Mouse (Mus musculus) T-cell, adult 66 days (primary cell): ENCODE data around the gene Hist2h2ac. TPM values are rescaled to one million over a fixed set of nuclear protein-coding genes. Genes with fewer than 3 reads are reported as not detected.

Experiments used
- total RNA-seq, 2 experiments: library from RNA; stranded (reverse); gene quantifications; 3 replicates in 1 of 2; 4 replicates in 1 of 2; pipeline ENCODE4 v1.2.4; 2023

Gene Hist2h2ac
- total RNA-seq, 2 experiments from 2014 or later, result 68.9 to 78.6 TPM

Other genes with a start within 250 kb of the Hist2h2ac start
- 10 to 100 TPM; 28.1 to 40.0 TPM for gene Plekho1, start 224.9 kb downstream of the Hist2h2ac start, total RNA-seq
- 10 to 100 TPM in 1 of 2 experiments, 1 to 10 TPM in 1; 9.4 to 19.2 TPM for gene Vps45, start 162.4 kb downstream of the Hist2h2ac start, total RNA-seq
- 10 to 100 TPM; 18.1 to 27.4 TPM for gene Otud7b, start 116.4 kb downstream of the Hist2h2ac start, total RNA-seq
- 1 to 10 TPM; 3.1 to 3.6 TPM for gene Mtmr11, start 58.9 kb downstream of the Hist2h2ac start, total RNA-seq
- gene Sf3b4, start 48.5 kb downstream of the Hist2h2ac start, total RNA-seq, result 10 to 100 TPM; 80.9 to 82.9 TPM
- gene Sv2a, start 39.7 kb downstream of the Hist2h2ac start, total RNA-seq, result 1 to 10 TPM; 4.0 to 6.6 TPM
- 1 to 10 TPM; 7.1 to 8.5 TPM for gene Bola1, start 1.2 kb downstream of the Hist2h2ac start, total RNA-seq
- 1 to 10 TPM; 3.0 to 5.2 TPM for gene Hist2h2ab, start 1.0 kb downstream of the Hist2h2ac start, total RNA-seq
- gene Hist2h2be, start 239 bp upstream of the Hist2h2ac start, total RNA-seq, result 1 to 10 TPM; 3.0 to 3.7 TPM
- gene Hist2h3c2, start 18.2 kb upstream of the Hist2h2ac start, total RNA-seq, result 10 to 100 TPM in 1 of 2 experiments, 1 to 10 TPM in 1; 4.5 to 37.9 TPM
- gene Hist2h2aa2, start 19.4 kb upstream of the Hist2h2ac start, total RNA-seq, result 100 to 1,000 TPM; 364 to 479 TPM
- gene Hist2h2aa1, start 24.6 kb upstream of the Hist2h2ac start, total RNA-seq, result 1 to 10 TPM in 1 of 2 experiments, not detected in 1; 5.6 TPM
- gene Hist2h3c1, start 25.8 kb upstream of the Hist2h2ac start, total RNA-seq, result not detected
- gene Hist2h4, start 42.4 kb upstream of the Hist2h2ac start, total RNA-seq, result 10 to 100 TPM; 49.6 to 70.8 TPM
- 100 to 1,000 TPM in 1 of 2 experiments, 10 to 100 TPM in 1; 86.0 to 219 TPM for gene Hist2h3b, start 47.8 kb upstream of the Hist2h2ac start, total RNA-seq
- 100 to 1,000 TPM; 184 to 294 TPM for gene Hist2h2bb, start 48.9 kb upstream of the Hist2h2ac start, total RNA-seq
- gene Fcgr1, start 73.1 kb upstream of the Hist2h2ac start, total RNA-seq, result not detected
- not detected for gene BC107364, start 231.4 kb upstream of the Hist2h2ac start, total RNA-seq